Mouse (Mus musculus) T-helper 2 cell (primary cell): ENCODE results near the gene Evx1.

Source experiments
- in situ Hi-C: fragments of 300-600 bp; cut with MboI, MseI; formaldehyde crosslinking; loops from one replicate; pipeline ENCODE4 v1.15.1; 2025; ENCODE audit warnings: high pct_unique_total_duplicates

Evx1 gene

GRCm38 (mm10) chr6:52283896-52284295 is 29.4 kb upstream of the Evx1 start:
- in situ Hi-C loops = no loop called here

- in situ Hi-C loops = no loop called here
These were observed 23.1 kb upstream of the Evx1 start for GRCm38 (mm10) chr6:52290186-52290585.

DNA sequence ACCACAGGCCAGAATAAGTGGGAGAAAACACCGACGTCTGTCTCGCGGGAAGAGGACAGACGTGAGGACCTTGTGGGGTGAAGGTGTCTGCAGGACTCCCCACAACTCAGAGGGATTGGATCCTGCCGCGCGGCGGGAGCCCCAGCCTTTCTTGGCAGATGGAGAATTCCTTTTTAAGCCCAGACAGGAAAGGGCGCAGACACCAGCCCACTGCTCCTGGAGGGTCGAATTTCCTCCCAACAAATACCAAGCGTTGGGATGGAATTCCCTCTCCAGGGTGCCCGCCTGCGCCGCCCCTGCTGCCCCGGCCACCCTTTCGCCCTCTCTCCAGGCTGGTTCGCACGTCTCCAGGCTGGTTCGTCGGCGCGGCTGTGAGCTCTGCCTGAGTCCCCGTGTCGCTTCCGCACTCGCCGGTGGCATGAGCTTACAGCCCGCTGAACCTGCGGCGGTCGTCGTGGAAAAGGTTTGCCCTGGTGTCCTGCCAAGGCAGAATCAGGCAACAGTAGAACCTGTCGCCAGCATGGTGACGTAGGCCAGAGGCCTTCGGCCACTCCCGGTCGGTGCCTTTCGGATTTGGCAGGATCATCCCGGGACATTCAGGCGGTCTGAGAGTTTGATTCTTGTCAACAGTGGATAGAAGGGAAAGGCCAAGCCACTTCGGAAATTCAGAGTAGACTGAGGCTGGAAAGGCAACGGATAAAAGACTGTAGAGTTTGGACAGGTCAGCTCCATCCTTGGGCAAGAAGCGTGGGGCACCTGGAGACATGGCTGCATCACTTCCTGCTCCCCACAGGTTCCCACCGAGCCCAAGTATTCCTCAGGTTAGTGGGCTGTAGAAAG is 22.1 kb upstream of the Evx1 start:
- in situ Hi-C loops = no loop called here

- in situ Hi-C loops = no loop called here
These were observed 21.0 kb upstream of the Evx1 start for GRCm38 (mm10) chr6:52292328-52292727.

DNA sequence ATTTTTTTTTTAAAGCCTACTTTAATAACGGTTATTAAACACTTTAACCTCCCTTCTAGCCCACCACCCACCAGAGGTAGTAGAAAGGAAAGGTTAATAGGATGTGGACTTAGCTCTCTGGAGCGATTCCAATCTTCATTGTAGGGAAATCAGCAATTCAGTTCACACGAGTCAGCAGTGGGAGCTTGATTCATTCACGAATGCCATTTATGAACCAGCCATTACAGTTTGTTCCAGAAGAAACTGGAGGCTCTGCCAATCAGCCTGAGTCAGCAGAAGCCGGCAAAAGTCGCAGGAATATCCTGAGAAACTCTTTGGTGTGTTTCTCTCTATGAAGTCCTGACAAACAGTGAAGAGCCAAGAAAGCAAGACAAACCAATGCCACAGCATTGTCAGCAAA is 18.7 kb upstream of the Evx1 start:
- in situ Hi-C loops = no loop called here

DNA sequence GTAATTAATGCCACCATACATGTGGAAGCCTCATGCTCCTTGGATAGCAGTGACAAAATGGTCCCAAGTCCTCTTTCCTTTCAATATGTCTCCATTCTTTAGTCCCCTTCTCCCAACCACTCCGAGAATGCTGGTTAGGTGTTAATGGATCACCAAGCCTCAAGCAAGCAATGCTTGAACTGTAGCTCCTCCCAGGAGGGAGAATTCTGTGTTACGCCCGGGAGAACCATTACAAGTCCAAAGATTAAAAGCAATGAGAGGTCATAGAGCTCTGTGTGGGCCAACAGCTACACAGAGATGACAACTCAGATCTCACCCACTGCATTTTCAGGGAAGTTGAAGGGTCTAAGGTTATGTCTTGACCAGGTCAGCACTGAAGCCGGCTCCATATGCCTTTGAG is 14.8 kb upstream of the Evx1 start:
- in situ Hi-C loops = no loop called here

GRCm38 (mm10) chr6:52300806-52301205 is 12.5 kb upstream of the Evx1 start:
- in situ Hi-C loops = no loop called here

- in situ Hi-C loops = no loop called here
These were observed 9.9 kb upstream of the Evx1 start for GRCm38 (mm10) chr6:52303426-52303825.

DNA sequence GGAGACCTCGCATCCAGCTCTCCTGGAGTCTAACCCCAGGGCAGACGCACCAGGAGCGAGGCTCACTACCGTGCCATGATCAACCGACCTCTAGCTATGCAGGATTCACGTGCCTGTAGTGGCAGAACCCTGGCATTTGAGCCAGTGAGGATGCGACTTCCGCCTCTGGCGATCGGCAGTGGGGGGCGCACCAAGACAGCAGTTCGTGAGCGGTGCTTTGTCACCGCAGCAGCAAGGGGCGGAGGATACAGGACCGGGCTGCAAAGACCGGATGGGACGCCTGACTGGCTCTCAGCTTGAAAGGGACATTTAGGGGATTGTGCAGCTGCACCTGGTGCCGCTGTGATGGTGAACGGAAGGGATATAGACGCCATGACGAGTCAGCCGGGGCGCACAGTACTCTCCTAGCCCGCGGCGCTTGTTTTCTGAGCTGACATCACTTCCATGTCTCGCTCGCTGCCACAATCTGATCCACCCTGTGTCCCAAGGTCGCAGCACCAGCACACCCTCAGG is 7.4 kb upstream of the Evx1 start:
- in situ Hi-C loops = loop anchor here (5.0 kb wide), 2 partner anchors 44 to 449 kb away; partner anchors contain the start of gene Hoxa13

DNA sequence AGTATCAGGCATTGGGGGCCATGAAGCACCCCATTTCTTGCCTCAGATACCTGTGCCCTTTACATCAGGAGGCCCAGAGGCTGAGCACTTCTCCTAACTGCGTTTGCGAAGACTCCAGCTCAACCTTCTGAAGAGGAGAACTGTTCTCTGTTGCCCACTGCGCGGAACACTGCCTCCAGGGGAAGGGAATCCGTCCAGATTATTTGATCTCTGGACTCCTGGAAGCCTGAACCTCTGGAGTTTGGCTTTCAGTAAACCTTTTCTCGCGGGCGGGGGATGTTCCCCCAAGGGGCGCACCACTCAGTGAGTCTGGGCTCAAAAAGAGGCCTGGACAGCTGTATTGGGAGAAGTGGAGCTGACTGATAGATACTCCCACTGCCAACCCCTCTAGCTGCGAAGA is 3.5 kb upstream of the Evx1 start:
- in situ Hi-C loops = loop anchor here (5.0 kb wide), 2 partner anchors 47 to 452 kb away; partner anchors contain the start of gene Hoxa13

DNA sequence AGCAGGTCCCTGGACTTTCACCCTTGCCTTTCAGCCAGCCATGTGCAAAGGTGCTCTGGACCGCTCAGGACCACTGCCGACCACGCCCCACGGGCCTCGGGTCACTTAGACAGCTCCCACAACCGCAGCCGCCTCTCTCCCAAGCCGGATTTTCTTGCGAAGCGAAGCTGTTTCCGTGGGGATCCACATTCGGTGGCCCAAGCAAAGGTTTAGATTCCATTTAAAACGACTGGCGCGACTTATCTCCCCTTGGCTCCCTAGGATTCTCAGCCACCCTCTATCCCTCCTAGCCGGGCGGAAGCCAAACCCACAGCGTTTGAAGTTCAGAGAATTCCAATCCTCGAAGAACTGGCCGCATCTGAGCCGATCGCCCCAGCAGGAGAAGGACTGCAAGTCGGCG is 2.9 kb upstream of the Evx1 start:
- in situ Hi-C loops = no loop called here

- in situ Hi-C loops = no loop called here
These were observed 1.4 kb upstream of the Evx1 start for GRCm38 (mm10) chr6:52311661-52312557.

DNA sequence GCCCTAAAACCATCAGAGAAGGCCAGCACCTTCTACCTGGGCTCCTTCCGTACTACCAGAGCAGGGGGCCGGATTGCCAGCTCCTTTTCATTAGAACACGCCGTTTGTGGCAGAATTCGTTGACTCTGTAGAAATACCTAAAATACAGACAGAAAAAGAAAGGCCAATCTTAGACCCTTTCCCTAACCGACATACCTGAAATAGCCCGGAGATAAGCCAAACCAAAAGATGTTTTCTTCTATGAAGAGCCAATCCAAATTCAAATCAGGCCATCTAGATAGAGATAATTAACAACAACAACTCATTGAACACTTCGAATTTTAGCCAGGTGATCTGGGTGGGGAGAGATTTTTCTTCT is 761 bp upstream of the Evx1 start:
- in situ Hi-C loops = no loop called here

GRCm38 (mm10) chr6:52314304-52315100 is 1.2 kb downstream of the Evx1 start:
- in situ Hi-C loops = no loop called here

DNA sequence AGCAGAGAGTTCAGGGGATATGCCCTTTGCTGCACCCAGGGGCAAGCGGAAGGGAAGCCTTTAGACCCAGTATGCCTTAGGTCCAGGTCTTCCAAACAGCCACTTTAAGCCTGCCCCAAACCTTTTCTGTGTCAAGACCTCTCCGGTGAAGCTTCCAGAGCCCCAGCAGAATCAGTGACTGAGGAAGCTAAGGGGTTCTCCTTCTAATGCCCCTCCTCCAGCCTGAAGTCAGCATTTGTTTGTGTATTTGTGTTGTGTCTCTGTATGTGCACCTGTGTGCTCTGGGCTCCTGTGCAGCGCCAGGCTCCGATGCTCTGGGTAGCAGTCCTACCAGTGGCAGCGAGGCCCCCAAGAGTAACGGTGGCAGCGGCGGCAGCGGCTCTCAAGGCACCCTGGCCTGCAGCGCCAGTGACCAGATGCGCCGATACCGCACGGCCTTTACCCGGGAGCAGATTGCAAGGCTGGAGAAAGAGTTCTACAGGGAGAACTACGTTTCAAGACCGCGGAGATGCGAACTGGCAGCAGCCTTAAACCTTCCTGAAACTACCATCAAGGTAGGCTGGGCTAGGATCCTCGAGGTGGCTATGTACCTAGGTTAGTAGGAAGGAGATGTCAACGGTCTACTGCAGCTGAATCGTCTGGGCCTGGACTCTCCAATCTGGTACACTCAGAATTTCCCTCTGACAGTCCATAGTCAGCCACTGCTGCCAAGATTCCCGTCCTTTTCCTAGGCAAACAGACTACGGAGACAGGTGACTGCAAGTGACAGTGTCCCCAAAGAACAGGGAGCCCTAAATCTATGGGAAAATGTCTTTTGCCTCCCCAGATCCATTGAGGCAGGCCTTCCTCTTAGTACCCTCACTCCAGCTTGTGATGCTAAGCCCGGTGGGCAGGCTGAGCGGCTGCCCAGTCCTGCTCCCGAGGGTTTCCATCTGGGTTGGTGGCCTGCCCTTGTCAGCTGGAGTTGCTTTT is 2.4 kb downstream of the Evx1 start:
- in situ Hi-C loops = no loop called here

DNA sequence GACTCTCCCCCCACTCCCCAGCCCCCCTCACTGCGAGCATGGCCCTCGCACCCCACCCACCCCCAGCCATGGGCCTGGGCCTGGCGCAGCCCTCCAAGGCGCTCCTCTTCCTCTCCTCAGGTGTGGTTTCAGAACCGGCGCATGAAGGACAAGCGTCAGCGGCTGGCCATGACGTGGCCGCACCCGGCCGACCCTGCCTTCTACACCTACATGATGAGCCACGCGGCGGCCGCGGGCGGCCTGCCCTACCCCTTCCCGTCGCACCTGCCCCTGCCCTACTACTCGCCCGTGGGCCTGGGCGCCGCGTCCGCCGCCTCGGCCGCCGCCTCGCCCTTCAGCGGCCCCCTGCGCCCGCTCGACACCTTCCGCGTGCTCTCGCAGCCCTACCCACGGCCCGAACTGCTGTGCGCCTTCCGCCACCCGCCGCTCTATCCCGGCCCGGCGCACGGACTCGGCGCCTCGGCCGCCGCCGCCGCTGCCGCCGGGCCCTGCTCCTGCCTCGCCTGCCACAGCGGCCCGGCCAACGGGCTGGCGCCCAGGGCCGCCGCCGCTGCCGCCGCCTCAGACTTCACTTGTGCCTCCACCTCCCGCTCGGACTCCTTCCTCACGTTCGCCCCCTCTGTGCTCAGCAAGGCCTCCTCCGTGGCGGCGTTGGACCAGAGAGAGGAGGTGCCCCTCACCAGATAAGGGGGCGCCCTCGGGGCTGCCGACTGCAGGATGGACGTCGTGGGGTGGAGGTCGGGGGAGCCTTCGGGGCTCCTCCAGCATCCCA is 3.3 kb downstream of the Evx1 start:
- in situ Hi-C loops = no loop called here

- in situ Hi-C loops = no loop called here
These were observed 4.3 kb downstream of the Evx1 start for GRCm38 (mm10) chr6:52317461-52318180.

DNA sequence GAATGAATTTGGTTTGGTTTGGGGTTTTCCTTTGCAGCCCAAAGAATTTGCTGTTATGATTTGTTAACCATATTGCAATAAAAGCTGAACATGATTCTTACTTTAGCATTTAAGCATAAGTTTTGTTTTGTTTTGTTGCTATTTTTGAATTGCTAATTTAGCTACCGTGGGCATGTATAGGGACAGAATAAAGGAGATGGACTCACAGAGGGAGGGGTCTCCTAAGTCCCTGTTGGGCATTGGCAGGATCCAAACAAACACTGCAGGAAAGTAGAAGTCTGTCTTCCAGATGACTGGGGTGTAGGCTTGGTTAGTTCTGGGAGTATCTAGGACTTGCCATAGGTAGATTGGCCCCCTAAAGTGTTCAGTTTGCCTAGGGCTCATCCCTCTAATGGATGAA is 5.0 kb downstream of the Evx1 start:
- in situ Hi-C loops = no loop called here
